Mouse (Mus musculus) myocyte (in vitro differentiated cells): ENCODE measurements at regions not wholly inside any gene's neighbourhood (a gene's known extent, or its start where the extent isn't known, plus 50 kb on each side); places are given as distances from the start of the nearest gene placed in this dataset.

Source experiments
- CEBPB ChIP-seq: IDR thresholded peaks from 2 replicates; pipeline ENCODE4 v1.6.1; 2011; ENCODE audit warnings: mild to moderate bottlenecking, moderate library complexity; ENCODE audit not compliant: poor library complexity, insufficient read depth, severe bottlenecking
- E2F4 ChIP-seq: IDR thresholded peaks from one replicate; pipeline ENCODE4 v1.6.1; 2011; ENCODE audit warnings: mild to moderate bottlenecking, control low read depth, moderate library complexity; ENCODE audit not compliant: insufficient read depth
- MAX ChIP-seq: IDR thresholded peaks from one replicate; pipeline ENCODE4 v1.6.1; 2011; ENCODE audit warnings: low read depth, mild to moderate bottlenecking, control low read depth
- MYOD1 ChIP-seq, 3 experiments: IDR thresholded peaks; one replicate each; pipeline ENCODE4 v1.6.1; 2011; ENCODE audit warnings: control low read depth in 2 of 3, low read depth in 2 of 3, mild to moderate bottlenecking in 2 of 3, moderate library complexity in 1 of 3; ENCODE audit not compliant: insufficient read length in 2 of 3, control insufficient read depth in 1 of 3
- MYOG ChIP-seq, 3 experiments: IDR thresholded peaks; one replicate each; pipeline ENCODE4 v1.6.1; 2011; ENCODE audit warnings: control low read depth in 2 of 3, low read depth in 2 of 3, mild to moderate bottlenecking in 2 of 3; ENCODE audit not compliant: insufficient read length in 2 of 3, control insufficient read depth in 1 of 3, insufficient read depth in 1 of 3
- POLR2A ChIP-seq: IDR thresholded peaks from one replicate; pipeline ENCODE4 v1.6.1; 2011; ENCODE audit warnings: low read depth, mild to moderate bottlenecking, control low read depth, moderate library complexity; ENCODE audit not compliant: insufficient read length
- TCF12 ChIP-seq: IDR thresholded peaks from one replicate; pipeline ENCODE4 v1.6.1; 2011; ENCODE audit warnings: mild to moderate bottlenecking, control low read depth; ENCODE audit not compliant: poor library complexity, insufficient read depth, severe bottlenecking
- USF1 ChIP-seq: IDR thresholded peaks from one replicate; pipeline ENCODE4 v1.6.1; 2011; ENCODE audit warnings: low read depth, mild to moderate bottlenecking, control low read depth, moderate library complexity

GRCm38 (mm10) chr3:133650025-133650424, 105.1 kb upstream of the Tet2 start:
- TF ChIP-seq POLR2A (no peak), MYOG (IDR thresholded peaks at IDR 0.05; ENCODE audit: control insufficient read depth in 1 of 3, insufficient read depth in 1 of 3, insufficient read length in 2 of 3, low read depth in 2 of 3) (no peak), MAX (no peak), USF1 (no peak), TCF12 (no peak), CEBPB (no peak), E2F4 (no peak), MYOD1 (IDR thresholded peaks at IDR 0.05; ENCODE audit: control insufficient read depth in 1 of 3, insufficient read length in 2 of 3, low read depth in 2 of 3) (no peak)
